Mouse (Mus musculus) midbrain, embryonic 16.5 days (tissue): ENCODE measurements around the gene Vav1. TPM values are rescaled to one million over a fixed set of nuclear protein-coding genes. Genes with fewer than 3 reads are reported as not detected.
"Not testable (repeated sequence)": the region's sequence is repeated elsewhere in the genome, so short reads cannot be mapped to it uniquely, and the experiment has no call there.

Experiments used
- ATAC-seq: fragments of 200-750 bp; cut with Nextera tagmentation; 2 replicates; pipeline ENCODE4 v1.8.0; 2017; ENCODE audit warnings: moderate TSS enrichment
- H3K27ac ChIP-seq: fragments of 300-500 bp; sonication (generic); 2 replicates; pipeline ENCODE4 v1.5.1; 2014; ENCODE audit warnings: mild to moderate bottlenecking, low read length, mixed read lengths
- H3K27me3 ChIP-seq: fragments of 300-500 bp; sonication (generic); 2 replicates; pipeline ENCODE4 v1.6.1; 2014; ENCODE audit warnings: low read depth, low read length, mixed read lengths; ENCODE audit not compliant: control insufficient read depth, insufficient read depth
- H3K36me3 ChIP-seq: fragments of 300-500 bp; sonication (generic); 2 replicates; pipeline ENCODE4 v1.6.1; 2014; ENCODE audit warnings: mild to moderate bottlenecking, low read length, moderate library complexity, mixed read lengths; ENCODE audit not compliant: control insufficient read depth, insufficient read depth
- H3K4me1 ChIP-seq: fragments of 300-500 bp; sonication (generic); 2 replicates; pipeline ENCODE4 v1.6.1; 2014; ENCODE audit warnings: mild to moderate bottlenecking, low read length, mixed read lengths; ENCODE audit not compliant: control insufficient read depth, insufficient read depth
- H3K4me2 ChIP-seq: fragments of 300-500 bp; sonication (generic); 2 replicates; pipeline ENCODE4 v1.6.1; 2014; ENCODE audit warnings: mild to moderate bottlenecking, low read length, mixed read lengths
- H3K4me3 ChIP-seq: fragments of 300-500 bp; sonication (generic); 2 replicates; pipeline ENCODE4 v1.5.1; 2014; ENCODE audit warnings: low read depth, mild to moderate bottlenecking, low read length, moderate library complexity, mixed read lengths
- H3K9ac ChIP-seq: fragments of 300-500 bp; sonication (generic); 2 replicates; pipeline ENCODE4 v1.6.1; 2014; ENCODE audit warnings: low read depth, low read length, mixed read lengths
- H3K9me3 ChIP-seq: fragments of 300-500 bp; sonication (generic); replicated peaks from 2 replicates; pipeline ENCODE4 v1.6.1; 2014; ENCODE audit warnings: mild to moderate bottlenecking, low read length, mixed read lengths; ENCODE audit not compliant: control insufficient read depth, poor library complexity, severe bottlenecking
- WGBS: fragments of 180-500 bp; shearing (Covaris S2); extraction: QIAGEN DNeasy Blood & Tissue Kit; methylation state at CpG from one replicate; pipeline ENCODE4 v1.1.7; 2014; 5-methylcytosine and 5-hydroxymethylcytosine counted together
- polyA plus RNA-seq: library from polyadenylated mRNA; unstranded; fragments of >200 nt; fragmentation: Nextera tagmentation; extraction: Ambion mirVana; gene quantifications from 2 replicates; pipeline ENCODE4 v1.2.1, GENCODE M21; 2015

Gene Vav1
- polyA plus RNA-seq, 1 experiment from 2014 or later: 1.3 TPM

DNA sequence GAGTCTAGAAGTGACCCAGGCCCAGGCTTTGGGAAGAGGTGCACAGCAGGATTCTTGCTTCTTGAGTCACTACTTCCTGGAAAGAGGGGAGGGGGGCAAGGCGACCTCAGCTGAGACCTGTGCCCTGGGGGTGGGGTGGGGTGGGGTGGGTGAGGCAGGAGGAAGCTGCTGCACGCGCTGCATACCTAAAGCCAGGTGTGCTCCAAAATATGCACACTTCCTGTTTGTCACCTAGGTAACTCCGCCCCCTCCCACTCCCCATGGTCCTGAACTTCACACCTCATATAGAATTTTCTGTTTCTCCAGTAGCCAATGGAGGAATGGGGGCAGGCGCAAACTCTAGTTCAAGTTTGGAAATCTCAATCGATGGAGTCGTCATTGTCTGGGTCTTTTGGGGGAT lies 5.1 kb upstream of the Vav1 start:
- Histone ChIP-seq H3K9me3 (no peaks in the 10 kb centered on the region), H3K4me1 (peaks cover 7% of the 10 kb centered on the region), H3K4me3 (no peak overlapping the region), H3K27ac (no peak overlapping the region), H3K4me2 (no peak overlapping the region), H3K36me3 (no peaks in the 10 kb centered on the region), H3K27me3 (peaks cover 11% of the 10 kb centered on the region), H3K9ac (no peak overlapping the region)
- no peak for ATAC-seq
- WGBS: 47% methylated on average over 6 of the region's 7 CpGs

DNA sequence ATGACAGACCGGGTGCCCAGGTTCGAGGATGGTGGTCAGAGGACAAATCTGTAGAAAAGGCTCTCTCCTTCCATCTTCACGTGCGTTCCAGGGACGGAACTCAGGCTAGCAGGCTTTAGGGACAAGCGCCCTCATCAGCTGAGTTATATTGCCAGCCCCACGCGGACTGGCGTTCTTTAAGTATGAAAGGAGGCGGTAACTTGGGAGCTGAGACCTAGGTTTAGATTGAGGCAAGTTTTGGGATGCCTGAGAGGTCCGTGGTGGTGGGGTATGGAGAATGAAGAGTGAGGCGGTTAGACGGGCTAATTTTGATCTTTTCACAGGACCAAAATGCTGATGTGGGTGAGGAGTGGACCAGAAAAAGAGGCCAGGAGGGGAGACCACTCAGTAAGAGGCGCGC lies 4.2 kb upstream of the Vav1 start:
- no peaks in the 10 kb centered on the region for H3K36me3 ChIP-seq
- H3K9me3 ChIP-seq: no peaks in the 10 kb centered on the region
- peaks cover 7% of the 10 kb centered on the region for H3K4me1 ChIP-seq
- WGBS: 4% methylated on average over 15 of the region's 15 CpGs
- H3K27me3 ChIP-seq: peaks cover 11% of the 10 kb centered on the region
- peak overlapping the region; percentile 71 for H3K4me2 ChIP-seq
- H3K27ac ChIP-seq: no peak overlapping the region
- peak overlapping the region; percentile 58 for H3K9ac ChIP-seq
- ATAC-seq: no peak
- peak overlapping the region; percentile 49 for H3K4me3 ChIP-seq

DNA sequence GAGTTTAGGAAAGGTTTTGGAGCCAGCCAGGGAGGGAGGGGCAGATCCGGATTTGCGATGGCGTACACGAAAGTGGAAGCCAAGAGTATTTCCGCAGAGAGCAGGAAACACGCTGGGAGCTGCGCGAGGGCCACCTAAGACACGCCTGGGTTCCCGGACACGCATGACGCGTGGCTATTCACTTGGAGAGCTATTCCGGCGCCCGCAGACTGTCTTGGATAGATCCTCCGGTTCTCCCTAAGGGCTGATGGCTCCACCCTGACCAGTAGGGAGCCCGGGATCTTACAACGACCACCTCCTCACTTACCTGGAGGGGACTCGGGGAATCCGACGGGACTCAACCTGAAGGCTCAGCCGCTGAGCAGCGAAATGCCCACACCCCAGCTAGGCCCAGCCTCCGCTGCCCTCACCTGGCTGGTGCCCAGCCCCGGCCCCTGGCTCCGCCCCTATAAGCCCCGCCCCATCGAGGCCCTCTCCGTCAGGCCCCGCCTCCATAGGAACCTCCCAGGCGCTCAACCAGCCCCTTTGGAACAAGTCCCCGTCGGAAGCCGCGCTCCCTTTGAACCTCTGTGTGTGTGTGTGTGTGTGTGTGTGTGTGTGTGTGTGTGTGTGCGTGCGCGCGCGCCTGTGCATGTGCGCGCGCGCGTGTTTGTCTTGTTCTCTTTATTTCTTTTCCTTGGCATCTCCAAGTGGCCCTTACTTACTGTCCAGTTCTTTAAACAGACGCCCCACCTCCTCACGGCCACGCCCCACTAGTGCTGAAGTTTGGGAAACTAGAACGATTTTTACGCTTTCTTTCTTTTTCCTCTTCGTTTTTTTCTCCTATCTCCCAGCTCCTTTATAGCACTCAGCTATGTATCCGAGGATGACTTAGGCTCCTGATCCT lies 3.5 kb upstream of the Vav1 start:
- Histone ChIP-seq H3K27ac (no peak overlapping the region), H3K4me1 (peaks cover 7% of the 10 kb centered on the region), H3K4me2 (peak overlapping the region; percentile 71), H3K9ac (peak overlapping the region; percentile 58), H3K27me3 (peaks cover 11% of the 10 kb centered on the region), H3K4me3 (peak overlapping the region; percentile 49), H3K36me3 (no peaks in the 10 kb centered on the region), H3K9me3 (no peaks in the 10 kb centered on the region)
- 1% methylated on average over 52 of the region's 53 CpGs for WGBS
- ATAC-seq: peak; percentile 69

DNA sequence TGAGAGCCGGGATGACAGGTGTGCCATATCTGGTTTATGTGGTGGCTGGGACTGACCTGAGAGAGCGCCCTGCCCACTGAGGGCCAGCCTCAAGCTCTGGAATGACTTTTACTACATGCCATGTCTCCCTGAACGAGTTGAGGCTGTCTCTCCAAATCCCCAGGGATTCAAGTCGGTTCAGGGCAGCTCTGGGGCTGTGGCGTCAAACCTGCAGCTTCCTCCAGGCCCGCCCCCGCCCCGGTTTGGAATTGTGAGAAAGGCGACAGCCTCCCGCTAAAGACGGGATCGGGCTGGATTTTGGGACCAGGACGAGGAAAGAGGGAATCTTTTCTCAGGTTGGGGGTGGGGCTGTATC lies 2.9 kb upstream of the Vav1 start:
- Histone ChIP-seq H3K4me1 (peaks cover 7% of the 10 kb centered on the region), H3K9me3 (no peaks in the 10 kb centered on the region), H3K4me2 (peak overlapping the region; percentile 71), H3K36me3 (no peaks in the 10 kb centered on the region), H3K27me3 (peaks cover 11% of the 10 kb centered on the region), H3K4me3 (peak overlapping the region; percentile 49), H3K27ac (no peak overlapping the region), H3K9ac (peak overlapping the region; percentile 48)
- 4% methylated on average over 13 of the region's 13 CpGs for WGBS
- peak; percentile 56 for ATAC-seq

DNA sequence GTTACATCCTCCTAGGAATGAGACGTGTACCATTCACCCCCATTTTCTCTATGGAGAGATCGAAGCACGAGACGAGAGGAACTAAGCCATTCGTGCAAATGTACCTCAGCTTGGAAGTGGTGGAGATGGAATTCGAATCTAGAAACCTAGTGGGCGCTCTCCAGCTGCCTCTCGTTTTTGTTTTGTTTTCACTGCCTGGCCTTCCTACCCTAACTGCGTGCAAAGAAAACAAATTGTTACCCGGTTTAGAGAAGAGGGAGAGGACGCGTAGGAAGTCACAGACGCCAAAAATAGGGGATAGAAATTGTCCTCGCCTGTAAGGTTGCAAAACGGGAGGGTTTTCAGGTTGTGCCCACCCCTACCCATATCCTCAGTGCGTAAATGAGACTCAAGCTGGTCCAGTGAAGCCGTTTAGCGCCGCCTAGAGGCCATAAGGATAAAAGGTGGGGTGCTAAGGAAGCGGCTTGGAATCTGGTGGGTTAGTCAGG lies 2.2 kb upstream of the Vav1 start:
- Histone ChIP-seq H3K4me3 (peak overlapping the region; percentile 49), H3K4me1 (peaks cover 7% of the 10 kb centered on the region), H3K27me3 (peaks cover 11% of the 10 kb centered on the region), H3K9me3 (no peaks in the 10 kb centered on the region), H3K9ac (no peak overlapping the region), H3K27ac (no peak overlapping the region), H3K36me3 (no peaks in the 10 kb centered on the region), H3K4me2 (peak overlapping the region; percentile 71)
- peak; percentile 81 for ATAC-seq
- WGBS: under 1% methylated on average over 20 of the region's 20 CpGs

DNA sequence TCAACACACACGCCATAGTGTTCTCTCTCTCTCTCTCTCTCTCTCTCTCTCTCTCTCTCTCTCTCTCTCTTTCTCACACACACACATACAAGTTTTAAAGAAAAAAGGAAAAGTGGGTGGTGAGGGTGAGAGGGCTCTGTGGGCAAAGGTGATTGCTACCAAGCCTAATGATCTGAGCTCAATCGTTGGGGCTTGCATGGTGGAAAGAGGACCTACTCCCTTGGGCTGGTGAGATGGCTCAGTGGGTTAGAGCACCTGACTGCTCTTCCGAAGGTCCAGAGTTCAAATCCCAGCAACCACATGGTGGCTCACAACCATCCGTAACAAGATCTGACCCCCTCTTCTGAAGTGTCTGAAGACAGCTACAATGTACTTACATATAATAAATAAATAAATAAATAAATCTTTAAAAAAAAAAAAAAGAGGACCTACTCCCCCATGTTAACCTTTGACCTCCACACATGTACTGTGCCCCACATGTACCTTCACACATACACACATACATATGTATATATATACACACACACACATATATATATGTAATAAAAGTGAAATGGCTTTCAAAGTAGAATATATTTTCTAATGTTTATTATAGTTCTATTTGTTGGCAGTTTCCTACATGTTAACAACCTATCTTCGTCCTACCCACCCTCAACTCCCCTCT lies 1.2 kb upstream of the Vav1 start:
- H3K4me3 ChIP-seq, H3K4me2 ChIP-seq, H3K27ac ChIP-seq, H3K9me3 ChIP-seq, H3K4me1 ChIP-seq, H3K9ac ChIP-seq, ATAC-seq, H3K36me3 ChIP-seq: not testable (repeated sequence)
- WGBS: 88% methylated on average over 4 of the region's 5 CpGs
- peaks cover 11% of the 10 kb centered on the region for H3K27me3 ChIP-seq

DNA sequence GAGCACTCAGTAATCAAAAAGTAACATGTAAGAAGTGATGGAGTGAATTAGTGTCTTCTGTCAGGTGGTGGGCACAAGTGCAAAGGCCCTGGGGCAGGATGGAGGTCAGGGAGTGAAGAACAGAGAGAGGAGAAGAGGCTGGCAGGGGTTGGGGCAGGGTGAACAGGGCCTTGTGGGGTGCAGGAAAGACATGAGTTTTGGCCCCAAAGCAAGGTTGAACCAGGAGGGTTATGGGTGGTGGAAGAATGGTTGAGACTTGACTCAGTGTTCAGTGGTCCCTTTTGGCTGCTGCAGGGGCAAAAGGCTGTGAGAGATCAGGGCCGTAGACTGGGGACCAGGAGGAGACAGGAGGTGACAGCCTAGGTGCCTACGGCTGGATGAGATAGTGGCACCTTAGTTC lies 363 bp upstream of the Vav1 start:
- no peak overlapping the region for H3K27ac ChIP-seq
- ATAC-seq: no peak
- H3K4me2 ChIP-seq: no peak overlapping the region
- H3K9me3 ChIP-seq: no peaks in the 10 kb centered on the region
- H3K27me3 ChIP-seq: peaks cover 4% of the 10 kb centered on the region; the same call in 1 of the 2 replicates
- H3K36me3 ChIP-seq: no peaks in the 10 kb centered on the region
- H3K9ac ChIP-seq: no peak overlapping the region
- H3K4me3 ChIP-seq: no peak overlapping the region
- 96% methylated on average over 2 of the region's 2 CpGs for WGBS
- peaks cover 7% of the 10 kb centered on the region for H3K4me1 ChIP-seq

DNA sequence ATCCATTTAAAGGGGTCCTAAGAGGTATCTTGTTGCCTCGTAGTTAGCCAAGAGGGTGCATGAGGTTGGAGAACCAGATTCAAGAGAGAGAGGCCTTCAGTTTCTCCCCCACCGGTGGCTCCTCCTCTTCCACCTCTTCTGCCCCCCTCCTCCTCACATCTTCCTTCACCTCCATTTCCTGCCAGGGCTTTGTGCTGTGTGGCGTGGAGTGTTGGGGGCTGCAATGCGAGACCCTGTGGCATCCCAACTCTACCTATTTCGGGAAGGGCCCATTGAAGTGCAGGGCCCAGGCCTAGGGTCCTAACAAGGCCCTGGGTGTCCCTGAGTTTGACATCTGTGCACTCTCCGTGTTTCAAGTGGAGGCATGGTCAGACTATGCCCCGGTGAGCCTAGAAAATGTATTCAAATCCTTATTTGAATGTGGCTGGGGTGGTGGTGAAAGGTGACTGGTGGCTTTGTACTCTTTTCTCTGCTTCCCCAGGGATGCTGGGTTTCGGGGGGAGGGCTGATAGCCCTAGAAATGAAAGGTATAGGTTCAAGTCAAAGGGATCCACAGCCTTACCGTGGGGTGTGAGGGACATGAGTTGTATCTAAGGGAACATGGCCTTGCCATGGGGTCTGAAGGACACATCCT lies 808 bp downstream of the Vav1 start:
- no peak overlapping the region for H3K4me2 ChIP-seq
- no peak overlapping the region for H3K9ac ChIP-seq
- WGBS: 60% methylated on average over 9 of the region's 9 CpGs

More for the DNA sequence above, 808 bp downstream of the Vav1 start:
- Histone ChIP-seq H3K4me1 (peaks cover 7% of the 10 kb centered on the region), H3K36me3 (no peaks in the 10 kb centered on the region), H3K4me3 (no peak overlapping the region), H3K27ac (no peak overlapping the region), H3K9me3 (no peaks in the 10 kb centered on the region), H3K27me3 (no peaks in the 10 kb centered on the region; the same call in 1 of the 2 replicates)
- no peak for ATAC-seq
